Mouse (Mus musculus) CH12.LX (cell line): ENCODE measurements around the gene Pole2. TPM values are rescaled to one million over a fixed set of nuclear protein-coding genes. Genes with fewer than 3 reads are reported as not detected.

Experiments
- DNase-seq: peaks from one replicate; pipeline ENCODE4 v3.0.0-alpha.2; 2013; ENCODE audit errors: extremely low read depth
- H3K27ac ChIP-seq: 2 replicates; pipeline ENCODE4 v1.5.1; 2012; ENCODE audit warnings: low read depth, mild to moderate bottlenecking, control low read depth, moderate library complexity; ENCODE audit not compliant: insufficient read depth
- H3K27me3 ChIP-seq: replicated peaks from 2 replicates; pipeline ENCODE3; 2012; ENCODE audit warnings: inconsistent platforms
- H3K36me3 ChIP-seq, 2 experiments: replicated peaks in 1 of 2; 2 replicates each; pipeline versions ENCODE3 to v1.6.1; 2012; ENCODE audit warnings: inconsistent platforms in 1 of 2, low read length in 1 of 2, mild to moderate bottlenecking in 1 of 2, mixed read lengths in 1 of 2, moderate library complexity in 1 of 2; ENCODE audit not compliant: control insufficient read depth in 1 of 2, insufficient read depth in 1 of 2
- H3K4me1 ChIP-seq, 2 experiments: 2 replicates each; pipeline ENCODE4 v1.6.1; 2012; ENCODE audit warnings: inconsistent platforms in 1 of 2, moderate library complexity in 1 of 2; ENCODE audit not compliant: insufficient read depth in 2 of 2, control insufficient read depth in 1 of 2
- H3K4me2 ChIP-seq: 2 replicates; pipeline ENCODE4 v1.6.1; 2012; ENCODE audit warnings: low read depth, mild to moderate bottlenecking, control low read depth; ENCODE audit not compliant: poor library complexity, insufficient read depth, severe bottlenecking
- H3K4me3 ChIP-seq, 3 experiments: fragments of 150-350 bp in 1 of 3; sonication (generic) in 1 of 3; replicated peaks in 1 of 3; 2 replicates each; pipeline versions ENCODE3 to v1.5.1; 2011 to 2012; ENCODE audit warnings: low read depth in 2 of 3, low read length in 2 of 3, mild to moderate bottlenecking in 2 of 3, moderate library complexity in 2 of 3, control low read depth in 1 of 3, improper control_type of control experiment in 1 of 3, inconsistent platforms in 1 of 3, mixed read lengths in 1 of 3; ENCODE audit not compliant: poor library complexity in 1 of 3
- H3K79me2 ChIP-seq: replicated peaks from 2 replicates; pipeline ENCODE4 v1.6.1; 2012; ENCODE audit warnings: mild to moderate bottlenecking, moderate library complexity; ENCODE audit not compliant: control insufficient read depth, poor library complexity, insufficient read depth, severe bottlenecking; ENCODE audit errors: extremely low read depth
- H3K9ac ChIP-seq: 2 replicates; pipeline ENCODE4 v1.6.1; 2012; ENCODE audit warnings: low read depth, mild to moderate bottlenecking, control low read depth, moderate library complexity; ENCODE audit not compliant: insufficient read depth
- H3K9me3 ChIP-seq: replicated peaks from 2 replicates; pipeline ENCODE3; 2012; ENCODE audit warnings: low read length, inconsistent platforms, mixed read lengths
- CHD2 ChIP-seq: IDR thresholded peaks from 2 replicates; pipeline ENCODE4 v1.6.1; 2011; ENCODE audit warnings: low read length, improper control_type of control experiment
- ELF1 ChIP-seq: IDR thresholded peaks from 2 replicates; pipeline ENCODE4 v1.6.1; 2014; ENCODE audit warnings: low read depth, mild to moderate bottlenecking, inconsistent platforms, low read length, improper control_type of control experiment
- JUN ChIP-seq: IDR thresholded peaks from 2 replicates; pipeline ENCODE4 v1.6.1; 2011; ENCODE audit warnings: low read depth, mild to moderate bottlenecking, low read length, improper control_type of control experiment, moderate library complexity; ENCODE audit not compliant: insufficient read depth
- MAFK ChIP-seq: IDR thresholded peaks from 2 replicates; pipeline ENCODE4 v1.6.1; 2011; ENCODE audit warnings: low read length, improper control_type of control experiment; ENCODE audit not compliant: insufficient replicate concordance
- MAZ ChIP-seq: IDR thresholded peaks from 2 replicates; pipeline ENCODE4 v1.6.1; 2012; ENCODE audit warnings: low read depth, mild to moderate bottlenecking, inconsistent platforms, low read length, improper control_type of control experiment, moderate library complexity
- MYC ChIP-seq: IDR thresholded peaks from 2 replicates; pipeline ENCODE4 v1.6.1; 2011; ENCODE audit warnings: low read depth, mild to moderate bottlenecking, improper control_type of control experiment, low read length
- NELFE ChIP-seq: IDR thresholded peaks from 2 replicates; pipeline ENCODE4 v1.6.1; 2011; ENCODE audit warnings: low read depth, low read length, improper control_type of control experiment
- ZMIZ1 ChIP-seq: IDR thresholded peaks from 2 replicates; pipeline ENCODE4 v1.6.1; 2012; ENCODE audit warnings: low read depth, mild to moderate bottlenecking, inconsistent platforms, low read length, improper control_type of control experiment
- dilution Hi-C: fragments of 300-500 bp; cut with MboI; formaldehyde crosslinking; loops from 2 replicates; pipeline ENCODE4 v1.14.3; 2020; ENCODE audit warnings: low sequenced_read_pairs; ENCODE audit not compliant: extremely low pct_unique_long_range_greater_than_20kb, extremely low pct_ligation_motif_present
- in situ Hi-C: fragments of 300-500 bp; cut with MboI; formaldehyde crosslinking; loops from 3 replicates; pipeline ENCODE4 v1.14.3; 2019; ENCODE audit warnings: low sequenced_read_pairs, low pct_ligation_motif_present, low pct_unique_long_range_greater_than_20kb, mixed read lengths
- polyA plus RNA-seq: library from polyadenylated mRNA; unstranded; fragments of >175 nt; gene quantifications from 2 replicates; pipeline ENCODE4 v1.2.1, GENCODE M21; 2012; ENCODE audit warnings: low read depth; ENCODE audit not compliant: insufficient read length
- total RNA-seq, 2 experiments: library from RNA; depleted of rRNA; stranded (reverse); fragments of 300-350 nt in 1 of 2; fragments of >200 nt in 1 of 2; gene quantifications; 2 replicates each; pipeline ENCODE4 v1.2.3; 2012 to 2014

The Pole2 gene
- total and polyA plus RNA-seq, 3 experiments: 32.6 to 143 (median 37.1) TPM

- Histone ChIP-seq H3K9me3 (no peaks in the 10 kb centered on the region), H3K4me2 (no peak overlapping the region), H3K27ac (no peak overlapping the region), H3K4me3 (no peak overlapping the region), H3K79me2 (peaks cover 16% of the 10 kb centered on the region), H3K27me3 (no peaks in the 10 kb centered on the region), H3K4me1 (peaks cover 4 to 8% of the 10 kb centered on the region in 2 experiments; a peak in 3 of 4 replicates), H3K36me3 (peaks cover 19 to 27% of the 10 kb centered on the region in 2 experiments), H3K9ac (no peak overlapping the region)
- no peak for DNase-seq
- in situ Hi-C loops: no loop called here
- dilution Hi-C loops: no loop called here
- TF ChIP-seq MAZ (no peak), CHD2 (peak; percentile 73), NELFE (no peak), ELF1 (no peak)
Observed at GRCm38 (mm10) chr12:69156436-69156835, 71.6 kb downstream of the Pole2 start.

- no peak for DNase-seq
- Histone ChIP-seq H3K27ac (no peak overlapping the region), H3K9ac (no peak overlapping the region), H3K79me2 (peaks cover 16% of the 10 kb centered on the region), H3K4me1 (peaks cover 4 to 8% of the 10 kb centered on the region in 2 experiments; a peak in 3 of 4 replicates)
- in situ Hi-C loops (no loop called here), dilution Hi-C loops (no loop called here)
- TF ChIP-seq MYC (no peak), JUN (no peak), ZMIZ1 (peak; percentile 60; the same call in 1 of the 2 replicates), MAFK (no peak), CHD2 (no peak)
- TF ChIP-seq, all 38 proteins: peak for 1
- H3K9me3 ChIP-seq: no peaks in the 10 kb centered on the region
- no peak overlapping the region for H3K4me3 ChIP-seq
- peaks cover 19 to 27% of the 10 kb centered on the region in 2 experiments for H3K36me3 ChIP-seq
- no peak overlapping the region for H3K4me2 ChIP-seq
- H3K27me3 ChIP-seq: no peaks in the 10 kb centered on the region
Observed at GRCm38 (mm10) chr12:69155923-69156322, 72.1 kb downstream of the Pole2 start.

Other genes starting within 250 kb of the Pole2 start
- gene Rps29, start 69.0 kb downstream of the Pole2 start, total RNA-seq (2012; rRNA removed): 5,149 and 5,532 TPM in 2 replicates
- gene Rps29, start 69.0 kb downstream of the Pole2 start, total RNA-seq (2014; rRNA removed): 460 and 635 TPM in 2 replicates
- 1,193 and 1,316 TPM in 2 replicates for gene Rps29, start 69.0 kb downstream of the Pole2 start, polyA plus RNA-seq
- gene Lrr1, start 59.4 kb downstream of the Pole2 start, total RNA-seq (2012; rRNA removed): 9.1 and 9.2 TPM in 2 replicates
- gene Lrr1, start 59.4 kb downstream of the Pole2 start, total RNA-seq (2014; rRNA removed): 33.6 and 35.0 TPM in 2 replicates
- gene Lrr1, start 59.4 kb downstream of the Pole2 start, polyA plus RNA-seq: 23.8 and 24.6 TPM in 2 replicates
- gene Rpl36al, start 44.1 kb downstream of the Pole2 start, total RNA-seq (2012; rRNA removed): 1,571 and 1,698 TPM in 2 replicates
- 1,160 and 1,263 TPM in 2 replicates for gene Rpl36al, start 44.1 kb downstream of the Pole2 start, total RNA-seq (2014; rRNA removed)
- gene Rpl36al, start 44.1 kb downstream of the Pole2 start, polyA plus RNA-seq: 748 and 828 TPM in 2 replicates
- 58.1 and 72.2 TPM in 2 replicates for gene Mgat2, start 44.0 kb downstream of the Pole2 start, total RNA-seq (2012; rRNA removed)
- 104 and 106 TPM in 2 replicates for gene Mgat2, start 44.0 kb downstream of the Pole2 start, total RNA-seq (2014; rRNA removed)
- gene Mgat2, start 44.0 kb downstream of the Pole2 start, polyA plus RNA-seq: 48.7 and 54.2 TPM in 2 replicates
- 21.3 and 23.6 TPM in 2 replicates for gene Gm49383, start 31.1 kb downstream of the Pole2 start, total RNA-seq (2012; rRNA removed)
- 45.9 and 52.1 TPM in 2 replicates for gene Gm49383, start 31.1 kb downstream of the Pole2 start, total RNA-seq (2014; rRNA removed)
- gene Gm49383, start 31.1 kb downstream of the Pole2 start, polyA plus RNA-seq: 16.0 and 19.1 TPM in 2 replicates
- gene Dnaaf2, start 29.8 kb downstream of the Pole2 start, total RNA-seq (2012; rRNA removed): 8.4 and 9.7 TPM in 2 replicates
- gene Dnaaf2, start 29.8 kb downstream of the Pole2 start, total RNA-seq (2014; rRNA removed): 26.6 and 28.6 TPM in 2 replicates
- gene Dnaaf2, start 29.8 kb downstream of the Pole2 start, polyA plus RNA-seq: 3.7 and 6.9 TPM in 2 replicates
- gene Gm49384, start 23.9 kb downstream of the Pole2 start, total RNA-seq (2012; rRNA removed): 23.4 and 24.9 TPM in 2 replicates
- gene Gm49384, start 23.9 kb downstream of the Pole2 start, total RNA-seq (2014; rRNA removed): 54.9 and 63.9 TPM in 2 replicates
- 28.3 and 34.4 TPM in 2 replicates for gene Gm49384, start 23.9 kb downstream of the Pole2 start, polyA plus RNA-seq
- 4.2 and 6.4 TPM in 2 replicates for gene Klhdc1, start 13.0 kb upstream of the Pole2 start, total RNA-seq (2012; rRNA removed)
- 8.2 TPM in 2 replicates for gene Klhdc1, start 13.0 kb upstream of the Pole2 start, total RNA-seq (2014; rRNA removed)
- 5.9 and 7.2 TPM in 2 replicates for gene Klhdc1, start 13.0 kb upstream of the Pole2 start, polyA plus RNA-seq
- 103 and 120 TPM in 2 replicates for gene Klhdc2, start 68.5 kb upstream of the Pole2 start, total RNA-seq (2012; rRNA removed)
- gene Klhdc2, start 68.5 kb upstream of the Pole2 start, total RNA-seq (2014; rRNA removed): 280 and 288 TPM in 2 replicates
- 81.8 and 85.3 TPM in 2 replicates for gene Klhdc2, start 68.5 kb upstream of the Pole2 start, polyA plus RNA-seq
- gene Nemf, start 129.0 kb upstream of the Pole2 start, total RNA-seq (2012; rRNA removed): 34.3 and 37.5 TPM in 2 replicates
- gene Nemf, start 129.0 kb upstream of the Pole2 start, total RNA-seq (2014; rRNA removed): 56.6 and 71.0 TPM in 2 replicates
- gene Nemf, start 129.0 kb upstream of the Pole2 start, polyA plus RNA-seq: 44.9 and 54.7 TPM in 2 replicates
- gene Arf6, start 144.0 kb upstream of the Pole2 start, total RNA-seq (2012; rRNA removed): 273 and 312 TPM in 2 replicates
- gene Arf6, start 144.0 kb upstream of the Pole2 start, total RNA-seq (2014; rRNA removed): 308 and 375 TPM in 2 replicates
- gene Arf6, start 144.0 kb upstream of the Pole2 start, polyA plus RNA-seq: 224 and 258 TPM in 2 replicates
- gene Gm9887, start 144.3 kb upstream of the Pole2 start, total RNA-seq (2012; rRNA removed): 4.3 TPM in 2 replicates
- not detected in 2 replicates for gene Gm9887, start 144.3 kb upstream of the Pole2 start, total RNA-seq (2014; rRNA removed)
- gene Gm9887, start 144.3 kb upstream of the Pole2 start, polyA plus RNA-seq: 3.4 and 4.3 TPM in 2 replicates